Mouse (Mus musculus) urinary bladder, postnatal 4 days (tissue): ENCODE data around the gene Inf2.

Experiments
- DNase-seq, 2 experiments: peaks; one replicate each; pipeline ENCODE4 v3.0.0; 2021 to 2022; ENCODE audit warnings: low spot score in 2 of 2

Inf2 gene

GRCm38 (mm10) chr12:112594989-112595388 lies 6.4 kb downstream of the Inf2 start:
- DNase-seq: no peak

GRCm38 (mm10) chr12:112595626-112596025 lies 7.0 kb downstream of the Inf2 start:
- no peak for DNase-seq

GRCm38 (mm10) chr12:112596454-112596853 lies 7.9 kb downstream of the Inf2 start:
- no peak for DNase-seq

- no peak for DNase-seq
Measured at GRCm38 (mm10) chr12:112596891-112597500, 8.4 kb downstream of the Inf2 start.

- no peak for DNase-seq
Measured at GRCm38 (mm10) chr12:112597618-112598017, 9.0 kb downstream of the Inf2 start.

GRCm38 (mm10) chr12:112599198-112599597 lies 10.6 kb downstream of the Inf2 start:
- DNase-seq: no peak

GRCm38 (mm10) chr12:112599942-112600611 lies 11.5 kb downstream of the Inf2 start:
- no peak for DNase-seq

- no peak for DNase-seq
Measured at GRCm38 (mm10) chr12:112604022-112604421, 15.4 kb downstream of the Inf2 start.

GRCm38 (mm10) chr12:112604709-112605649 lies 16.4 kb downstream of the Inf2 start:
- DNase-seq: peak; percentile 58 to 72

GRCm38 (mm10) chr12:112605766-112606165 lies 17.2 kb downstream of the Inf2 start:
- peak; percentile 73 to 82 for DNase-seq

- DNase-seq: no peak
Measured at GRCm38 (mm10) chr12:112606998-112607397, 18.4 kb downstream of the Inf2 start.

GRCm38 (mm10) chr12:112609031-112609430 lies 20.4 kb downstream of the Inf2 start:
- DNase-seq: no peak

GRCm38 (mm10) chr12:112616668-112617067 lies 28.1 kb downstream of the Inf2 start:
- DNase-seq: no peak

GRCm38 (mm10) chr12:112617184-112617583 lies 28.6 kb downstream of the Inf2 start:
- DNase-seq: no peak

- peak; percentile 49 to 67 for DNase-seq
Measured at GRCm38 (mm10) chr12:112617898-112618380, 29.4 kb downstream of the Inf2 start.

- DNase-seq: no peak
Measured at GRCm38 (mm10) chr12:112618981-112619685, 30.5 kb downstream of the Inf2 start.

- DNase-seq: peak in 1 of 2 experiments; percentile 49
Measured at GRCm38 (mm10) chr12:112619686-112620353, 31.2 kb downstream of the Inf2 start, which contains the start of gene Adssl1. TSS of gene Adssl1 (plus strand) at chr12:112620045.

GRCm38 (mm10) chr12:112620354-112621061 lies 31.9 kb downstream of the Inf2 start:
- DNase-seq: no peak

- DNase-seq: no peak
Measured at GRCm38 (mm10) chr12:112621900-112622299, 33.3 kb downstream of the Inf2 start.

- DNase-seq: no peak
Measured at GRCm38 (mm10) chr12:112623742-112624141, 35.2 kb downstream of the Inf2 start.
